Mouse (Mus musculus) neural tube, postnatal 0 days (tissue): ENCODE measurements around the gene Zmynd11. TPM values are rescaled to one million over a fixed set of nuclear protein-coding genes. Genes with fewer than 3 reads are reported as not detected.

Experiments used
- polyA plus RNA-seq: library from polyadenylated mRNA; unstranded; fragments of >200 nt; fragmentation: Nextera tagmentation; extraction: Ambion mirVana; gene quantifications from 2 replicates; pipeline ENCODE4 v1.2.1, GENCODE M21; 2015

The Zmynd11 gene
- 117 and 124 TPM in 2 replicates for polyA plus RNA-seq

DNA sequence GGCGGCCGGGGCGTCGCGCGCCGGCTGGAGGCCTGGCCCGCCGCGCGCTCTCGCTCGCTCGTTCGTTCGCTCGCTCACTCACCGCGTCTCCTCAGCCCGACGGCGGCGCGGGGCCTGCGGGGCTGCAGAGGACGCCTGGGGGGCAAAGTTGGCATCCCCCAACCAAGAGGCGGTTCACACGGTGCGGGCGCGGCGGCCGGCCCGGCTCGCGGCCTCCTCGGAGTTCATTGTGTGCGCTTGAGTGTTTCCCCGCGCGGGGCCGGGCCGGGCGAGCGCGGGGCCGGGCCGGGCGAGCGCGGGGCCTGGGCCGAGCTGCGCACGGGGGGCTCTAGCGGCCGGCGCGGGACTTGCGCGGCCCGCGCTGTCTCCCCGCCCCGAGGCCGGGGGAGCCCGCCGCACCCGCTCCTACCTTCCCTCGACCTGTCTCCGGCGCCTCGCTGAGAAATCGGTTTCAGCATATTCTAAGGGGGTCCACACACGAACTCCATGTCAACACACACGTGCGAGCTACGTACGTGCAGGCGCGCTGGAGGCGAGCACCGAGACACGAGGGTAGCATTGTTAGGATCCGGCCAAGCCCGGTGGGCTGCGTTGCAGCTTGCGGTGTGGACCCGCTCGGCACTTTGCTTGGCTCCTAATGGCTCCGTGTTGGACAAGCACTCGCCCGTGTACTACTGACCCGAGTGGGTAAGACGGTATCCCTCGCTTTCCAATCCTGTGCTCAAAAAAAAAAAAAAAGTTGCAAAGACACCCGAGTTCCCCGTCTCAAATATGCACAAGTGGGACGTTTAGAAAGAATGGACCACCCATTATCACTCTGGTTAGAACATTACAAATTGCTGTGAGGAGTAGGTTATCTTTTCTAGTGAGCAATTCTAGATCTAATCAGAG lies at the start of gene Zmynd11:
Zmynd11 (minus strand) TSS at position 685 of the 891 bp plus-strand sequence.

